Mouse (Mus musculus) liver, embryonic 16.5 days (tissue): ENCODE data around the gene Atxn1. TPM values are rescaled to one million over a fixed set of nuclear protein-coding genes. Genes with fewer than 3 reads are reported as not detected.

ENCODE experiments used
- ATAC-seq: fragments of 200-750 bp; cut with Nextera tagmentation; 2 replicates; pipeline ENCODE4 v1.8.0; 2017; ENCODE audit warnings: low read depth, mild to moderate bottlenecking, moderate number of reproducible peaks, moderate library complexity
- H3K27ac ChIP-seq: fragments of 300-500 bp; sonication (generic); 2 replicates; pipeline ENCODE4 v1.5.1; 2014; ENCODE audit warnings: mild to moderate bottlenecking, low read length
- H3K27me3 ChIP-seq: fragments of 300-500 bp; sonication (generic); 2 replicates; pipeline ENCODE4 v1.6.1; 2014; ENCODE audit warnings: low read depth, low read length, mixed read lengths; ENCODE audit not compliant: control insufficient read depth, insufficient read depth
- H3K36me3 ChIP-seq: fragments of 300-500 bp; sonication (generic); 2 replicates; pipeline ENCODE4 v1.6.1; 2014; ENCODE audit warnings: mild to moderate bottlenecking; ENCODE audit not compliant: control insufficient read depth, insufficient read depth
- H3K4me1 ChIP-seq: fragments of 300-500 bp; sonication (generic); 2 replicates; pipeline ENCODE4 v1.6.1; 2014; ENCODE audit warnings: low read depth, low read length, mixed read lengths; ENCODE audit not compliant: control insufficient read depth
- H3K4me2 ChIP-seq: fragments of 300-500 bp; sonication (generic); 2 replicates; pipeline ENCODE4 v1.6.1; 2014; ENCODE audit warnings: low read depth, low read length, mixed read lengths
- H3K4me3 ChIP-seq: fragments of 300-500 bp; sonication (generic); 2 replicates; pipeline ENCODE4 v1.5.1; 2014; ENCODE audit warnings: low read depth, mild to moderate bottlenecking, low read length
- H3K9ac ChIP-seq: fragments of 300-500 bp; sonication (generic); 2 replicates; pipeline ENCODE4 v1.6.1; 2014; ENCODE audit warnings: low read depth, low read length
- H3K9me3 ChIP-seq: fragments of 300-500 bp; sonication (generic); replicated peaks from 2 replicates; pipeline ENCODE4 v1.6.1; 2016; ENCODE audit warnings: low read length; ENCODE audit not compliant: control insufficient read depth
- WGBS: fragments of 180-500 bp; shearing (Covaris S2); extraction: QIAGEN DNeasy Blood & Tissue Kit; methylation state at CpG from one replicate; pipeline ENCODE4 v1.1.7; 2014; ENCODE audit not compliant: insufficient replicate concordance; 5-methylcytosine and 5-hydroxymethylcytosine counted together
- polyA plus RNA-seq: library from polyadenylated mRNA; unstranded; fragments of >200 nt; fragmentation: Nextera tagmentation; extraction: Ambion mirVana; gene quantifications from 2 replicates; pipeline ENCODE4 v1.2.1, GENCODE M21; 2015

The Atxn1 gene
- polyA plus RNA-seq, 1 experiment from 2014 or later = 3.2 TPM

GRCm38 (mm10) chr13:45914117-45914516 lies 50.7 kb downstream of the Atxn1 start:
- H3K4me3 ChIP-seq = no peak overlapping the region
- WGBS = 75% methylated on average over 3 of the region's 3 CpGs
- H3K27me3 ChIP-seq = no peaks in the 10 kb centered on the region
- H3K4me2 ChIP-seq = no peak overlapping the region
- H3K4me1 ChIP-seq = peaks cover 17% of the 10 kb centered on the region
- no peak overlapping the region for H3K9ac ChIP-seq
- no peak for ATAC-seq
- H3K27ac ChIP-seq = no peak overlapping the region
- no peaks in the 10 kb centered on the region for H3K36me3 ChIP-seq
- H3K9me3 ChIP-seq = no peaks in the 10 kb centered on the region

- WGBS = 53% methylated on average over 7 of the region's 7 CpGs
Observed at GRCm38 (mm10) chr13:45911848-45912247, 53.0 kb downstream of the Atxn1 start.

GRCm38 (mm10) chr13:45911069-45911468 lies 53.7 kb downstream of the Atxn1 start:
- peaks cover 29% of the 10 kb centered on the region for H3K4me1 ChIP-seq
- 54% methylated on average over 5 of the region's 5 CpGs for WGBS
- H3K9ac ChIP-seq = no peak overlapping the region
- ATAC-seq = no peak
- peak overlapping the region; percentile 39; the same call in 1 of the 2 replicates for H3K27ac ChIP-seq
- H3K36me3 ChIP-seq = no peaks in the 10 kb centered on the region
- H3K9me3 ChIP-seq = no peaks in the 10 kb centered on the region
- no peaks in the 10 kb centered on the region for H3K27me3 ChIP-seq
- no peak overlapping the region for H3K4me3 ChIP-seq
- no peak overlapping the region for H3K4me2 ChIP-seq

More at GRCm38 (mm10) chr13:45911848-45912247, 53.0 kb downstream of the Atxn1 start:
- Histone ChIP-seq H3K27ac (no peak overlapping the region), H3K36me3 (no peaks in the 10 kb centered on the region), H3K9ac (no peak overlapping the region), H3K27me3 (no peaks in the 10 kb centered on the region), H3K4me2 (no peak overlapping the region), H3K4me3 (no peak overlapping the region), H3K4me1 (peaks cover 22% of the 10 kb centered on the region), H3K9me3 (no peaks in the 10 kb centered on the region)
- no peak for ATAC-seq

- H3K27ac ChIP-seq = no peak overlapping the region
- H3K9me3 ChIP-seq = no peaks in the 10 kb centered on the region
- no peak overlapping the region for H3K4me2 ChIP-seq
- 76% methylated on average over 7 of the region's 7 CpGs for WGBS
- H3K4me3 ChIP-seq = no peak overlapping the region
- H3K4me1 ChIP-seq = peaks cover 27% of the 10 kb centered on the region
- H3K9ac ChIP-seq = no peak overlapping the region
- H3K36me3 ChIP-seq = no peaks in the 10 kb centered on the region
- no peaks in the 10 kb centered on the region for H3K27me3 ChIP-seq
- no peak for ATAC-seq
Observed at GRCm38 (mm10) chr13:45910348-45910747, 54.5 kb downstream of the Atxn1 start.

- H3K4me1 ChIP-seq = peaks cover 38% of the 10 kb centered on the region
- no peak overlapping the region for H3K4me2 ChIP-seq
- H3K4me3 ChIP-seq = no peak overlapping the region
- H3K27me3 ChIP-seq = no peaks in the 10 kb centered on the region
- H3K27ac ChIP-seq = peak overlapping the region; percentile 19; the same call in 1 of the 2 replicates
- WGBS = 56% methylated on average over 6 of the region's 6 CpGs
- no peak for ATAC-seq
- no peaks in the 10 kb centered on the region for H3K9me3 ChIP-seq
- no peaks in the 10 kb centered on the region for H3K36me3 ChIP-seq
- no peak overlapping the region for H3K9ac ChIP-seq
Observed at GRCm38 (mm10) chr13:45907181-45907691, 57.6 kb downstream of the Atxn1 start.

GRCm38 (mm10) chr13:45906438-45907166 lies 58.2 kb downstream of the Atxn1 start:
- peak overlapping the region; percentile 32 for H3K4me2 ChIP-seq
- no peak overlapping the region for H3K27ac ChIP-seq
- no peaks in the 10 kb centered on the region for H3K27me3 ChIP-seq
- H3K9me3 ChIP-seq = no peaks in the 10 kb centered on the region
- 53% methylated on average over 10 of the region's 10 CpGs for WGBS
- H3K9ac ChIP-seq = no peak overlapping the region
- no peaks in the 10 kb centered on the region for H3K36me3 ChIP-seq
- no peak for ATAC-seq
- peaks cover 38% of the 10 kb centered on the region for H3K4me1 ChIP-seq
- H3K4me3 ChIP-seq = no peak overlapping the region

- no peak overlapping the region for H3K9ac ChIP-seq
- peak overlapping the region; percentile 54 for H3K27ac ChIP-seq
- H3K4me2 ChIP-seq = peak overlapping the region; percentile 34
- ATAC-seq = no peak
- H3K9me3 ChIP-seq = no peaks in the 10 kb centered on the region
- WGBS = 15% methylated on average over 4 of the region's 4 CpGs
- no peak overlapping the region for H3K4me3 ChIP-seq
- H3K4me1 ChIP-seq = peaks cover 38% of the 10 kb centered on the region
- H3K36me3 ChIP-seq = no peaks in the 10 kb centered on the region
- no peaks in the 10 kb centered on the region for H3K27me3 ChIP-seq
Observed at GRCm38 (mm10) chr13:45904955-45905354, 59.9 kb downstream of the Atxn1 start.

GRCm38 (mm10) chr13:45904456-45904855 lies 60.4 kb downstream of the Atxn1 start:
- peaks cover 38% of the 10 kb centered on the region for H3K4me1 ChIP-seq
- ATAC-seq = no peak
- WGBS = 19% methylated on average over 4 of the region's 4 CpGs
- H3K27me3 ChIP-seq = no peaks in the 10 kb centered on the region
- peak overlapping the region; percentile 54 for H3K27ac ChIP-seq
- H3K9ac ChIP-seq = no peak overlapping the region
- H3K4me3 ChIP-seq = no peak overlapping the region
- H3K36me3 ChIP-seq = no peaks in the 10 kb centered on the region
- H3K9me3 ChIP-seq = no peaks in the 10 kb centered on the region
- peak overlapping the region; percentile 34 for H3K4me2 ChIP-seq

- Histone ChIP-seq H3K4me3 (no peak overlapping the region), H3K27ac (peak overlapping the region; percentile 54), H3K27me3 (no peaks in the 10 kb centered on the region), H3K4me1 (peaks cover 38% of the 10 kb centered on the region), H3K9ac (peak overlapping the region; percentile 16), H3K4me2 (peak overlapping the region; percentile 34), H3K36me3 (no peaks in the 10 kb centered on the region), H3K9me3 (no peaks in the 10 kb centered on the region)
- WGBS = 8% methylated on average over 12 of the region's 12 CpGs
- ATAC-seq = peak; percentile 91
Observed at GRCm38 (mm10) chr13:45903519-45904274, 61.1 kb downstream of the Atxn1 start.
